In genomic region chr9:91074175-91074480, GRCm38 (mm10) we compare ENCODE assay signal across 22 mouse cellular contexts.
"Had no signal": no experiment of that assay in that cellular context is flagged by ENCODE, and none has a peak within 500 bp of the region (broad histone marks: within the 10 kb centered on the region; RNA-seq: fewer than 3 reads in every experiment).

No protein-coding gene starts in this region.

- H3K9ac ChIP-seq: intestine, embryonic 15.5 days; kidney, embryonic 15.5 days; limb, embryonic 13.5 days; liver, embryonic 12.5 days; liver, embryonic 15.5 days; midbrain, embryonic 13.5 days; stomach, embryonic 15.5 days had no signal

- H3K27me3 ChIP-seq: intestine, embryonic 15.5 days; kidney, embryonic 15.5 days; limb, embryonic 13.5 days; liver, embryonic 12.5 days; liver, embryonic 15.5 days; midbrain, embryonic 13.5 days; stomach, embryonic 15.5 days had no signal

- H3K36me3 ChIP-seq: intestine, embryonic 15.5 days; kidney, embryonic 15.5 days; limb, embryonic 10.5 days; limb, embryonic 13.5 days; liver, embryonic 12.5 days; liver, embryonic 15.5 days; midbrain, embryonic 10.5 days; midbrain, embryonic 13.5 days; stomach, embryonic 15.5 days had no signal

- DNase-seq: kidney, adult 11 months; kidney, adult 8-10 months; kidney, postnatal 10 days; kidney, postnatal 36 days; liver; lung, adult 18-20 months; lung, postnatal 14 days; retina, postnatal 1 day; right cerebral cortex, postnatal 25 days; spleen, adult 18-20 months; thymus, postnatal 25 days had no signal

- H3K27ac ChIP-seq: intestine, embryonic 15.5 days; kidney, embryonic 15.5 days; limb, embryonic 10.5 days; limb, embryonic 13.5 days; liver, embryonic 12.5 days; liver, embryonic 15.5 days; macrophage; midbrain, embryonic 10.5 days; midbrain, embryonic 13.5 days; stomach, embryonic 15.5 days had no signal

- H3K4me3 ChIP-seq: intestine, embryonic 15.5 days; kidney, embryonic 15.5 days; limb, embryonic 10.5 days; limb, embryonic 13.5 days; liver, embryonic 12.5 days; liver, embryonic 15.5 days; midbrain, embryonic 10.5 days; midbrain, embryonic 13.5 days; stomach, embryonic 15.5 days had no signal

- H3K9me3 ChIP-seq: intestine, embryonic 15.5 days; kidney, embryonic 15.5 days; limb, embryonic 10.5 days; limb, embryonic 13.5 days; liver, embryonic 12.5 days; midbrain, embryonic 10.5 days; midbrain, embryonic 13.5 days; stomach, embryonic 15.5 days had no signal

- H3K4me2 ChIP-seq: intestine, embryonic 15.5 days; kidney, embryonic 15.5 days; limb, embryonic 13.5 days; liver, embryonic 12.5 days; liver, embryonic 15.5 days; midbrain, embryonic 13.5 days; stomach, embryonic 15.5 days had no signal

- ATAC-seq: intestine, embryonic 15.5 days; liver, embryonic 12.5 days; midbrain, embryonic 13.5 days; midbrain, embryonic 16.5 days had no signal

- H3K4me1 ChIP-seq: intestine, embryonic 15.5 days; kidney, embryonic 15.5 days; limb, embryonic 10.5 days; liver, embryonic 12.5 days; liver, embryonic 15.5 days; stomach, embryonic 15.5 days had no signal
